Mouse (Mus musculus) kidney, postnatal 10 days (tissue): ENCODE data around the gene Commd8.
"Not testable (repeated sequence)": the region's sequence is repeated elsewhere in the genome, so short reads cannot be mapped to it uniquely, and the experiment has no call there.

Source experiments
- DNase-seq: peaks from one replicate; pipeline ENCODE4 v3.0.0; 2021; ENCODE audit warnings: mixed read lengths

Gene Commd8

GRCm38 (mm10) chr5:72164386-72164785 is 3.6 kb downstream of the Commd8 start:
- no peak for DNase-seq

GRCm38 (mm10) chr5:72162855-72163254 is 5.1 kb downstream of the Commd8 start:
- no peak for DNase-seq

GRCm38 (mm10) chr5:72160781-72161485 is 7.1 kb downstream of the Commd8 start:
- DNase-seq: no peak

GRCm38 (mm10) chr5:72159537-72159936 is 8.5 kb downstream of the Commd8 start:
- DNase-seq: no peak

GRCm38 (mm10) chr5:72158667-72159066 is 9.3 kb downstream of the Commd8 start:
- DNase-seq: no peak

GRCm38 (mm10) chr5:72156598-72156997 is 11.4 kb downstream of the Commd8 start:
- DNase-seq: no peak

GRCm38 (mm10) chr5:72155686-72156085 is 12.3 kb downstream of the Commd8 start:
- DNase-seq: not testable (repeated sequence)

GRCm38 (mm10) chr5:72150870-72151269 is 17.1 kb downstream of the Commd8 start:
- DNase-seq: no peak

- DNase-seq: no peak
These were observed 19.3 kb downstream of the Commd8 start for GRCm38 (mm10) chr5:72148679-72149078.

GRCm38 (mm10) chr5:72139619-72140018 is 28.4 kb downstream of the Commd8 start:
- DNase-seq: no peak

- no peak for DNase-seq
These were observed 29.7 kb downstream of the Commd8 start for GRCm38 (mm10) chr5:72138256-72138655.

- no peak for DNase-seq
These were observed 34.1 kb downstream of the Commd8 start for GRCm38 (mm10) chr5:72133906-72134305.

- DNase-seq: no peak
These were observed 41.3 kb downstream of the Commd8 start for GRCm38 (mm10) chr5:72126681-72127080.

- no peak for DNase-seq
These were observed 45.5 kb downstream of the Commd8 start for GRCm38 (mm10) chr5:72122414-72123037.
